Comparison of ENCODE assay signal across 10 mouse cellular contexts in genomic region chr16:42873942-42874341, GRCm38 (mm10). TPM values are rescaled to one million over a fixed set of nuclear protein-coding genes. Genes with fewer than 3 reads are reported as not detected.
DNase-seq lines count a peak whose midpoint lies in the region; ATAC-seq and TF ChIP-seq lines count a peak whose summit lies in the region.
"Had no signal": no experiment of that assay in that cellular context is flagged by ENCODE, and none has a peak within 500 bp of the region (broad histone marks: within the 10 kb centered on the region; RNA-seq: fewer than 3 reads in every experiment).

No protein-coding gene starts in this region.

- no peak for DNase-seq in heart, adult 9 months (ENCODE audit: low spot score in 2 of 2)
- no peak for DNase-seq in lung, postnatal 0 days (ENCODE audit: low spot score)
- no peak for DNase-seq in lung, adult 2 months
- no peak for DNase-seq in hindbrain, embryonic 14.5 days (ENCODE audit: low spot score)
- DNase-seq in cerebellum, postnatal 25 days: no peak
- DNase-seq: forebrain, postnatal 0 days; thymus, postnatal 25 days had no signal

- peak overlapping the region; percentile 29; the same call in 1 of the 2 replicates for H3K9ac ChIP-seq in heart, embryonic 16.5 days (ENCODE audit: low read length)
- H3K9ac ChIP-seq in lung, postnatal 0 days (replicated peaks; ENCODE audit: low read depth): no peak overlapping the region
- H3K9ac ChIP-seq in hindbrain, embryonic 14.5 days: no peak overlapping the region

- no peak overlapping the region for H3K4me3 ChIP-seq in heart, embryonic 16.5 days (ENCODE audit: low read length)
- no peak overlapping the region for H3K4me3 ChIP-seq in lung, postnatal 0 days (ENCODE audit: low read depth, low read length)
- H3K4me3 ChIP-seq in lung, adult 2 months (replicated peaks; ENCODE audit: extremely low read depth, low read depth, low read length): no peak overlapping the region
- H3K4me3 ChIP-seq in hindbrain, embryonic 14.5 days (replicated peaks; ENCODE audit: low read length): no peak overlapping the region
- peak overlapping the region; percentile 39 for H3K4me3 ChIP-seq in myocyte

- no peaks in the 10 kb centered on the region for H3K4me1 ChIP-seq in heart, embryonic 16.5 days (ENCODE audit: control insufficient read depth, insufficient read depth, low read length)
- peaks cover 2% of the 10 kb centered on the region; the same call in 1 of the 2 replicates for H3K4me1 ChIP-seq in lung, postnatal 0 days (ENCODE audit: insufficient read depth, low read depth, low read length)
- no peaks in the 10 kb centered on the region for H3K4me1 ChIP-seq in lung, adult 2 months (ENCODE audit: control insufficient read depth, insufficient read depth, low read length)
- H3K4me1 ChIP-seq in hindbrain, embryonic 14.5 days (replicated peaks; ENCODE audit: control insufficient read depth, insufficient read depth, low read length): no peaks in the 10 kb centered on the region
- H3K4me1 ChIP-seq: intestine, embryonic 15.5 days had no signal

- H3K27me3 ChIP-seq in heart, embryonic 16.5 days (ENCODE audit: control insufficient read depth, insufficient read depth, low read length): no peaks in the 10 kb centered on the region
- no peaks in the 10 kb centered on the region for H3K27me3 ChIP-seq in lung, postnatal 0 days (replicated peaks; ENCODE audit: insufficient read depth, low read length)
- H3K27me3 ChIP-seq in hindbrain, embryonic 14.5 days (ENCODE audit: control insufficient read depth, insufficient read depth, low read length): no peaks in the 10 kb centered on the region
- H3K27me3 ChIP-seq in myocyte (ENCODE audit: control insufficient read depth, insufficient read depth, insufficient read length): no peaks in the 10 kb centered on the region
- H3K27me3 ChIP-seq: intestine, embryonic 15.5 days had no signal

- TF ChIP-seq EP300 in lung, postnatal 0 days (IDR thresholded peaks at IDR 0.05): no peak

- no peaks in the 10 kb centered on the region for H3K9me3 ChIP-seq in heart, embryonic 16.5 days (replicated peaks; ENCODE audit: control insufficient read depth, low read length)
- H3K9me3 ChIP-seq in lung, postnatal 0 days (ENCODE audit: low read length): no peaks in the 10 kb centered on the region
- H3K9me3 ChIP-seq in hindbrain, embryonic 14.5 days (ENCODE audit: control insufficient read depth, low read length): no peaks in the 10 kb centered on the region
- H3K9me3 ChIP-seq: intestine, embryonic 15.5 days had no signal

- TF ChIP-seq CTCF in lung, postnatal 0 days (IDR thresholded peaks at IDR 0.05): no peak
- TF ChIP-seq CTCF in lung, adult 2 months (IDR thresholded peaks at IDR 0.05; ENCODE audit: insufficient read depth, low read length): no peak

- TF ChIP-seq POLR2A in lung, adult 2 months (IDR thresholded peaks at IDR 0.05; ENCODE audit: borderline replicate concordance, extremely low read depth, low read depth, low read length): no peak
- no peak for TF ChIP-seq POLR2A in myocyte (IDR thresholded peaks at IDR 0.05; ENCODE audit: insufficient read length, low read depth)

- no peaks in the 10 kb centered on the region for H3K79me2 ChIP-seq in myocyte (ENCODE audit: control insufficient read depth, insufficient read depth)

- peak overlapping the region; percentile 53 for H3K27ac ChIP-seq in heart, embryonic 16.5 days (ENCODE audit: low read length)
- peak overlapping the region; percentile 91 for H3K27ac ChIP-seq in lung, postnatal 0 days (ENCODE audit: low read length)
- peak overlapping the region; percentile 92 for H3K27ac ChIP-seq in hindbrain, embryonic 14.5 days

- no peak overlapping the region for H3ac ChIP-seq in myocyte (ENCODE audit: control insufficient read depth, insufficient read length)

- H3K4me2 ChIP-seq in heart, embryonic 16.5 days (ENCODE audit: low read depth, low read length): no peak overlapping the region
- H3K4me2 ChIP-seq in lung, postnatal 0 days (replicated peaks; ENCODE audit: low read depth, low read length): no peak overlapping the region
- H3K4me2 ChIP-seq in hindbrain, embryonic 14.5 days (replicated peaks): peak overlapping the region; percentile 53; the same call in 1 of the 2 replicates
- H3K4me2 ChIP-seq in myocyte (ENCODE audit: low read depth): peak overlapping the region; percentile 71

- no peaks in the 10 kb centered on the region for H3K36me3 ChIP-seq in heart, embryonic 16.5 days (ENCODE audit: control insufficient read depth, insufficient read depth)
- no peaks in the 10 kb centered on the region for H3K36me3 ChIP-seq in lung, postnatal 0 days (ENCODE audit: insufficient read depth, low read length)
- H3K36me3 ChIP-seq in hindbrain, embryonic 14.5 days (replicated peaks; ENCODE audit: control insufficient read depth, insufficient read depth): no peaks in the 10 kb centered on the region
- H3K36me3 ChIP-seq in myocyte (ENCODE audit: control insufficient read depth, insufficient read depth): no peaks in the 10 kb centered on the region
- H3K36me3 ChIP-seq: intestine, embryonic 15.5 days had no signal

- WGBS in heart, embryonic 16.5 days: 64% methylated on average over 3 of the region's 3 CpGs
- WGBS in lung, postnatal 0 days: 42% methylated on average over 3 of the region's 3 CpGs
- 44% methylated on average over 3 of the region's 3 CpGs for WGBS in lung, adult 2 months
- WGBS in hindbrain, embryonic 14.5 days: 59% methylated on average over 3 of the region's 3 CpGs

- ATAC-seq in heart, embryonic 16.5 days (replicated peaks; ENCODE audit: extremely low read depth, insufficient read depth, low FRiP score): no peak
- no peak for ATAC-seq in lung, postnatal 0 days
- no peak for ATAC-seq in hindbrain, embryonic 14.5 days (ENCODE audit: low FRiP score)
- ATAC-seq: forebrain, postnatal 0 days; intestine, embryonic 15.5 days had no signal

TF ChIP-seq in myocyte, 11 proteins besides CTCF, POLR2A, EP300 and RAD21:
- no peak for TF ChIP-seq TCF12 (IDR thresholded peaks at IDR 0.05; ENCODE audit: insufficient read depth, poor library complexity, severe bottlenecking)
- no peak for TF ChIP-seq E2F4 (IDR thresholded peaks at IDR 0.05; ENCODE audit: insufficient read depth)
- TF ChIP-seq CEBPB (IDR thresholded peaks at IDR 0.05; ENCODE audit: insufficient read depth, poor library complexity, severe bottlenecking): no peak
- no peak for TF ChIP-seq TCF3 (IDR thresholded peaks at IDR 0.05; ENCODE audit: insufficient read length, low read depth)
- TF ChIP-seq MYOG (IDR thresholded peaks at IDR 0.05; ENCODE audit: control insufficient read depth in 1 of 3, insufficient read depth in 1 of 3, insufficient read length in 2 of 3, low read depth in 2 of 3): no peak
- TF ChIP-seq MAX (IDR thresholded peaks at IDR 0.05; ENCODE audit: low read depth): no peak
- no peak for TF ChIP-seq REST (IDR thresholded peaks at IDR 0.05; ENCODE audit: insufficient read depth, insufficient read length)
- TF ChIP-seq SRF (IDR thresholded peaks at IDR 0.05; ENCODE audit: control insufficient read depth, insufficient read length, low read depth): no peak
- no peak for TF ChIP-seq USF1 (IDR thresholded peaks at IDR 0.05; ENCODE audit: low read depth)
- TF ChIP-seq MYOD1 (IDR thresholded peaks at IDR 0.05; ENCODE audit: control insufficient read depth in 1 of 3, insufficient read length in 2 of 3, low read depth in 2 of 3): no peak
- TF ChIP-seq POLR2AphosphoS2 (IDR thresholded peaks at IDR 0.05; ENCODE audit: insufficient read length, low read depth): no peak

RNA-seq across cellular contexts. Expression of gene Zbtb20, which starts 1.7 kb away (rescaled TPM):
- polyA plus RNA-seq in heart, embryonic 16.5 days (2015; fragmentation: Nextera tagmentation; extraction: Ambion mirVana): 43.7 and 45.2 TPM in 2 replicates
- 27.9 and 39.7 TPM in 2 replicates for polyA plus RNA-seq in lung, postnatal 0 days (2015; fragmentation: Nextera tagmentation; extraction: Ambion mirVana)
- 29.9 and 30.7 TPM in 2 replicates for polyA plus RNA-seq in lung, adult 2 months (2012; rRNA removed)
- 49.7 and 52.8 TPM in 2 replicates for polyA plus RNA-seq in hindbrain, embryonic 14.5 days (2014; fragmentation: Nextera tagmentation; extraction: Ambion mirVana)
- polyA plus RNA-seq in myocyte (2012; fragmentation: generic; extraction: Trizol): 5.0 TPM

Comparison
In these comparisons a context has a peak if more than half of its experiments do, and no peak if none do; other contexts are left out.
1. H3K4me2 ChIP-seq: peak in hindbrain, embryonic 14.5 days (single experiment) and myocyte (single experiment); none in heart, embryonic 16.5 days (single experiment) and lung, postnatal 0 days (single experiment).
2. Peak in every context shown above with its lines, with median percentiles within 50 percentile points of each other: H3K27ac ChIP-seq.